Mouse (Mus musculus): Measurements from ENCODE around the gene Tmem208.
A peak's percentile ranks its signal among the peaks of the same experiment; 100 is the strongest.

Tmem208 gene

DNA sequence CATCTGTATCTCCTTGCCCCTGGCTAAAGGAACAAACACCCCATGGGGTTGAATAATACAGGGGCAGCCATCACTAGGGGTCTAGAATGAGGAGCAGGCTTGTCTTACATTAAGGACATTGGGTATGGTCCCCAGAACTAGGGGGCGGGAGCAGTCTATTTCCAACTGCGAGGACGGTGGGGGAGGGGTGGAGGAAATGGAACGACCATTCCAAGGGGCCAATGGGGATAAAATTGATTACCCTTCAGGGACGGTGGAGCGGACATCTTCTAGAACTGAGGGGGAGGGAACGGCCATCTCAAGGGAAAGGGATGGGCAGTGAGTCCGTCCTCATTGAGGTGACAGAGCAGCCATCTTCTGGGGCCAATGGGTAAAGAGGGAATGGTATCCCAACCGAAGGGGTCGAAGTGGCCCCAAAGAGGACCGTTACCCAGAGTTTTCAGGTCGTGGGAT, 487 bp upstream of the Tmem208 start:
- DNase-seq (ENCODE audit: low spot score in 2 of 2), result no peak

DNA sequence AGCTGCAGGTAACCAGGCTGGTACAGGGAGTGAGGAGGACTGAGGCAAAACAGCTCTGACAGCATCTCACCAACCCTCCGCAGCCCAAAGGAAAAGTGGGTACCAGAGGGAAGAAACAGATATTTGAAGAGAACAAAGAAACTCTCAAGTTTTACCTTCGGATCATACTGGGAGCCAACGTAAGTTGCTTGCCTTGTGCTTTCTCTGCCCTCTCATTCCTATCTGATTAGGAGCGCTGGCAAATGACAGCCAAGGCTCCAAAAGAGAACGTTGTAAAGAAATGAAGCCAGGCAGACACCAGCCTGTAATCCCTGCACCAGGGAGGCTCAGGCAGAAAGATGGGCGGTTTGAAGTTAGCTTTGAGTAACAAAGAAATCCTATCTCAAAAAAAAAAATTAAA, 814 bp downstream of the Tmem208 start:
- DNase-seq (ENCODE audit: low spot score in 2 of 2), result no peak

DNA sequence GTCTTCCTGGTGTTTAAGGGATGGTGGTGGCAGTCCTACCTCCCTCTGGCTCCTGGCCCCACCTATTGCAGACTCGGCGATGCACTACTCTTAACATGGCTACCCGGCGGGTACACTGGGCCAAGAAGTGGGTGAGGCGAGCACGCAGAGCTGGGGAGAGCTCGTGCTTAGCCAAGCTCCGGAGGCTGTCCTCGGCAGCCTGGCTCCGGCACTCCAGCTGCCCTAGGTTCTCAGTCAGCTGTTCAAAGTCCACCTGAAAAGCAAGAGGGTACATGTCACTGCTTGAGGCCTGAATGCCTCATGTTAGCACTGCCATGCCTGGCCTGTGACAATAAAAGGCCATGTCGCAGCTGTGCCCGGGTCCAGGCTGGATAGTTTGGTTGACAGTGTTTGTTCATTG, 4.2 kb downstream of the Tmem208 start:
- no peak for DNase-seq (ENCODE audit: low spot score in 2 of 2)

DNA sequence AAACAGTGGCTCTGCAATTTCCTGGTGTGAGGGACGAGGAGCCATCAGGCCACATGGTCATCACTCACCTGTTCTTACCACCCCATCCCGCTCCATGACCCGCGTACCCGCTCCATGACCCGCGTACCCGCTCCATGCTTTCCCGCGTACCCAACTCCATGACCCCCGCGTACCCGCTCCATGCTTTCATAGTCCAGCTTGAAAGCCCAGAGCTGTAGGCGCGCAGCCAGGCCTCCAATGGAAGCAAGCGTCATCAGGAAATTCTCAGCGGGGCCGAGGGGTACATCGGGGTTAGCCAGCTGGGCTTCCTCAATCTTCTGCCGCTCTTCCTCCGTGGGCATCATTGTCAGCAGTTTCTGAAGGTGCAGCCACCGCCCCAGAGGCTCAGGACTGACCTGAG, 5.3 kb downstream of the Tmem208 start:
- DNase-seq (ENCODE audit: low spot score in 2 of 2), result no peak

DNA sequence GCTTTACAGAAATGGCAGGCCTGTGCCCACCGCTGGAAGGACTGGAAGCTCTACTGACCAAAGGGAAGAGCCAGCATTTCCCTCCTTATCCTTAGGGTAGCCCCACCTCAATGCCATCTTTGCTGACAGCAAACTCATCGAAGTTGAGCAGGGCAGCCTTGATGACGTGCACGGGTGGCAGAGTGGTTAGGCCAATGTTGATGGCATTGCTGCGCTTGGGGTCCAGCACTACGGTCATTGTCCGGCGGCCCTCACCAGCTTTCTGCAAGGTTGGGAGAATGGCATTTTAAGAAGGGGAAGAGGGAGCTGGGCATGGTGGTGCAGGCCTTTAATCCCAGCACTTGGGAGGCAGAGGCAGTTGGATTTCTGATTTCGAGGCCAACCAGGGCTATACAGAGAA, 5.8 kb downstream of the Tmem208 start:
- no peak for DNase-seq (ENCODE audit: low spot score in 2 of 2)

DNA sequence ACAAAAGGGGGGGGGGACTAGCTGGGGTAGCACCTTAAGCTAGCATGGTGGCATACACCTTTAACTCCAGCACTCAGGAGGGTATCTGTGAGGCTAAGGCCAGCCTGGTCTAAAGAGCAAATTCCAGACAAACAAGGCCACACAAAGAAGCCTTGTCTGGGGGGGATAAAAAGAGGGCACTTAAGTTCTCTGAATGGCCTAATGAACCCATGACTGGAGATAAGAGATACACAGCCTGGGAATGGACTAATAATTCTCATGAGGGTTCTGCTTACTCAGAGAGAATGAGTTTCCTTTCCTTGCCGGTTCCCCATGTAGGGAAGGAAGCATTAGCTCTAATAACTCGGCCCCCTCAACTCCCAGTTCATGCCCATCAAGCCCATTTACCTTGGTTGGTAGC, 6.4 kb downstream of the Tmem208 start:
- no peak for DNase-seq (ENCODE audit: low spot score in 2 of 2)

DNA sequence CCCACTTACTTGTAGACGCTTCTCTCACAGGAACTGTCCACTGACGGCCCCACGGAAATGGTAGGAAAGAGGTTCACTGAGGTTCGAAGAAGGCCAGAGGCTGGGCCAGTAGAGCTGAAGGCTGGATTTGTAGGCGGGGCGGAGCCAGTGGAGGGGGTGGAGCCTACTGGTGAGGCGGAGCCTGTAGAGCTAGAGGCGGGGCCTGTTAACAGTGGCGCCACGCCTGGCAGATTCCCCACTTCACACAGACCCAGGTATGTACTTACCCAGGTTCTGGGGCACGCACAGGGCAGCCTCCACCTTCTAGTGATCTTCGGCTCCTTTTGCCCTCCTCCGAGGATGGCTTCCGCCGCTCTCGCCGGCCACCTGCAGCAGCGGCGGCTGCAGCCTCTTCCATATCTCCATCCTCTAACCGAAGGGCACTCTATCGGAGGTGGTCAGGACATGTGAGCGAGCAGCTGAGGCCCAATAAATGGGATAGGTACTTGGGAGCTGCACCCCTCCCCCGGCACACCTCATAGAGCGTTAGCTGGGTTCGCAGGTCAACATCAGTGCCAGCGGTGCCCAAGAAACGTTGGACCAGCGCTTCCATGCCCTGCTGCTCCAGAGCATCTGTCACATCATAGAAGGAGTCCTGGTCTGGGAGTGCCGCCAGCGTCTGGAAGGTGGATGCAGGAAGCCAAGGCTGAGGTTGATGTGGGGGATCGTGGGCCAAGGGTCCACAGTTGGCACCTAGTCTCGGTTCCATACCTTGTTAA, 10.4 kb downstream of the Tmem208 start:
- no peak for DNase-seq (ENCODE audit: low spot score in 2 of 2)

DNA sequence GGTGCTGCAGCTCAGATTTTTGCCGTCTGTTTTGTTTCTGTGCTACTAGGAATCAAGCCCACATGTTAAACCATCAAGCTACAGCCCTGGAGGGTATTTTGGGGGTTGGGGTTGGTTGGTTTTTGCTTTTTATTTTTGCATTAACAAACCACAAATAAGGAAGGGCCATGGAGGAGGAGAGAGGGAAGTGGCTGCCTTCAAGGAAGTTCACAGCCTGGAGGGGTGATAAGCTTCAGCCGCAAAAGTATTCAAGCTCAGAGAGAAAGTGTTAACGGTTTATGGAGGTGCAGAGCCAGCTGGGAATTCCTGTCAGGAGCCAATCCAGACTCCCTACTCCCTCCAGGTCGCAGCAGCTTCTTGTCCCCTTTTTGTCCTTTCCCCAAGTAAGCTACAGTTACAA, 12.8 kb downstream of the Tmem208 start:
- no peak for DNase-seq (ENCODE audit: low spot score in 2 of 2)

DNA sequence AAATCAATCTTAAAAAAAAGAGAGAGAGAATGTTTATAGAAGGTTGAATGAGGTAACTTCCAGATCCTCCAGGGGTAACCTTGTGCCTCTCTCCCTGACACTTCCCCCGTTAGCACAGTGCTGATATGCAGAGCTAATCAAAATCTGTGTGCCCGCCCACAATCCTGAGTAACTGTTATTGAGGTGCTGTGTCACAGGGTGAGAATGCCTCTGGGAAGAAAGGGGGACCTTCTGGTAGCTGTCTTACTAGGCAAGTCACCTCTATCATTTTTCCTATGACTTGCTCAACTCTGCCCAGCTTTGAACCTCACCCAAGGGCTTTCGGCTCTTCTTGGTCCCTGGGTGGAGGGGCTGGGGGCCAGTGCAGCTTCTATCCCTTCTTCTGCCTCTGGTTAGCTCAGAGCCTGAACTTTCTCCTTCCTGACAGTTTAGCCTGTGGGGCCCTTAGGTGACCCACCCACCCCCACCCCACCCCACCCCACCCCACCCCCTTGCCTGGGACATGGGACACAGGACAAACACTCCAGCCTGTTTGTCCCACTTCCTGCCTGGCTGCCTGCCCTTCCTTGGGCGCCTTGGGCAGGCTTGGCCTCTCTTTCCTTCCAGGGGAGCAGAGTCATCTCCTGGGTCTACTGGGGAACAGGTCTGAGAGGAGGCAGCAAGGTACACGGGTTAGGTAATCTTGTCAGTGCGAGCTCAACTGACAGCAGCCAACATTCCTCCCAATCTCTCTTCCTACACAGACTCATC, 13.9 kb downstream of the Tmem208 start:
- no peak for DNase-seq (ENCODE audit: low spot score in 2 of 2)

DNA sequence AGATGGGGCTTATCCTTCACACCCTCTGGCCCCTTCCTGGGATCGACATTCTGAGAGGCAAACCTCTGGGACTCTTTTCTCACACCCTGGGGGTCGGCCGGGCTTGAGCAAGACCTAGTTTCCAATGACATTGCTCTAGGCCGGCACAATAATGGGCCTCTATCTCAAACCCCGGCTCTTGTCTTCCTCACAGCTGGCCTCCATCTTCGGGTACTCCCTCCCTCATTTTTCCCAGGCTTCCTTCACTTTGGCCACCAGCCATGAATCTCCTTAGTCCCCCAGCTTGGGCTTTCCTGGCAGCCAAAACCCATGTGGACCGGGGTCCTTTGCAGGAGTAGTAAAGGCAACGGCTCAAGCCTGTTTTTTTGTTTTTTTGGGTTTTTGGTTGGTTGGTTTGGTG, 15.2 kb downstream of the Tmem208 start:
- DNase-seq (ENCODE audit: low spot score in 2 of 2), result no peak

DNA sequence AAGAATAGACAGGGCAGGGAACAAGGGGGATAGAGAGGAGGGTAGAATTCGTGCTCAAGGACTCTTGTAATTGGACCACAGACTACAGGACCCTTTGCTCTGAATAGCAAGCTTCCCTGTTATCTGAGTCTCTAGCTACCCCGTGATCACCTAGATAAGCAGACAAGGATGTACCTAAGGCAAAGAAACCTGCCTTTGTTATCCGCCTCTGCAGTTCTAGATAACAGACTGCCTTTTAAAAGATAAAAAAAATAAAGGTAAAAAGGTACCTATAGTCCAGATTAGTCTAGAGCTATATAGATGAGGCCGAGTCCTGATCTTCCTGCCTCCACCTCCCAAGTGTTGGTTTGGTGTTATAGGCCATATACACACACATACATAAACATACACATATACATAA, 16.6 kb downstream of the Tmem208 start:
- DNase-seq (ENCODE audit: low spot score in 2 of 2), result no peak

DNA sequence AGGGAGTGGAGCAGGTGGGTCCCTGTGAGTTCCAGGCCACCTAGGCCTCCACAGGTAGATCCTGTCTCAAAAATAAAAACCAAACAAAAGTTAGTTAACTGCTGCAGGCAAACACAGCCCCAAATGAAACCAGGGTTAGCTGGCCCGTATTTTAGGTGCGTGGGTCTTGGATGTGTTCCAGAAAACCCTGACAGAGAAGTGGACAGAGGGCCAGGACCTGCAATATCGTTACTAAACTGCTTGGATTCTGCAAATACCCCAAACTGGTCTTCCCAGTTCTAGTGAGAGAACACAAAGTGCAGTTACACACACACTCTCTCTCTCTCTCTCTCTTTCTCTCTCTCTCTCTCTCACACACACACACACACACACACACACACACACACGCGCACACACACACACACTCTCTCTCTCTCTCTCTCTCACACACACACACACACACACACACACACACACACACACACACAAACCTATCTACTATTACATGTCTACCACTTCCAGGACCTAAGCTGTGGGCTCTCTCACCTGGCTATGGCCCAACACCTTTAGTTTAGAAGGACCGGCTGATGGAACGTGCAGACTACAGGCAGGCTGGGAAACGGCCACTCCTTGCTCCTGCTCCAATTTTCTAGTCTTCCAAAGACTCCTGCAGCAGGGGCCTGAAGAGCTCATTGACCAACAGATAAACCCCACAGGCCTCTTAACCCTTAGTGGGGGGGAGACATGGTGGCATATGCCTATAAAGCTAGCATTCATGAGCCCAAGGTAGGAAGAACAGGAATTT, 17.8 kb downstream of the Tmem208 start:
- no peak for DNase-seq (ENCODE audit: low spot score in 2 of 2)

DNA sequence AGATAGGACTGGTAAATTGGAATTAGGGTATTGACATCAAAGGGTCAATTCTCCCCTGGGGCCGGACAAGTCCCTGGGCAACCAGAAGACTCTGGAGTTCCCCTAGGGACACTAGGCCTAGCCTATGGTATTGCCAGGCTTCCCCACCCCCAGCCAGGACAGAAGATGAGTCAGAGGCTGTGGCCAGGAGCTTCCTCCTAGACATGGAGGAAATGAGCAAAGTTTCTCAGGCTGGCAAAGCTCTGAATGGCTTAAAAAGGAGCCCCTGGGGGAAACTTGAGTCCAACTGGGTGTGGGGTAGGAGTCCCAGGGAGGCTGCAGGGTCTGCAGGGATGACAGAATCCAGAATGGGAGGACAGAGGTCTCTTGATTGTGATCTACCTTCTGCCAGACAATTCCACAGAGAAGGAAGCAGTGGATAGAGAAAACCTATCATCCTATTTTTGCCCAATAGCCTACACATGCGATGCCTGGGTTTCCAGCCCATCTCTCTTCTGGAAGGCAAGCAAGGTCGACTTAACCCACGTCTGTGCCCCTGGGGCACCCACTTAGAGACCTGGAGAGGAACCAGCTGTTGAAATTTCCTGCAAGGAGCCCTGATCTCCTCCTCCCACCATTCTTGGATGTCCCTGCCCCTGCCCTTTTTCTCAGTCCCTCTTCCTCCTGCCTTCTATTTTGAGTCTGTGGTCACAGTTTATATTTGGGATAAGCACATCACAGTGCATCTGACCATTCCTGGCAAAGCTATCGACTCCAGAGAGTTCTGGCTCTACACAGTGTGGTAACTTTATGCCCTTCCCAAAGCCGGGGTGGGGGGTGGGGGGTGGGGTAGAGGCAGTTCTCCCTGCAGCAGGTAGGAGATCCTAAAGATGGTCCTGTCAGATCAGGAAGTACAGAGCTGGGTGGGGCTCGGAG, 19.2 kb downstream of the Tmem208 start:
- DNase-seq (ENCODE audit: low spot score in 2 of 2), result no peak

DNA sequence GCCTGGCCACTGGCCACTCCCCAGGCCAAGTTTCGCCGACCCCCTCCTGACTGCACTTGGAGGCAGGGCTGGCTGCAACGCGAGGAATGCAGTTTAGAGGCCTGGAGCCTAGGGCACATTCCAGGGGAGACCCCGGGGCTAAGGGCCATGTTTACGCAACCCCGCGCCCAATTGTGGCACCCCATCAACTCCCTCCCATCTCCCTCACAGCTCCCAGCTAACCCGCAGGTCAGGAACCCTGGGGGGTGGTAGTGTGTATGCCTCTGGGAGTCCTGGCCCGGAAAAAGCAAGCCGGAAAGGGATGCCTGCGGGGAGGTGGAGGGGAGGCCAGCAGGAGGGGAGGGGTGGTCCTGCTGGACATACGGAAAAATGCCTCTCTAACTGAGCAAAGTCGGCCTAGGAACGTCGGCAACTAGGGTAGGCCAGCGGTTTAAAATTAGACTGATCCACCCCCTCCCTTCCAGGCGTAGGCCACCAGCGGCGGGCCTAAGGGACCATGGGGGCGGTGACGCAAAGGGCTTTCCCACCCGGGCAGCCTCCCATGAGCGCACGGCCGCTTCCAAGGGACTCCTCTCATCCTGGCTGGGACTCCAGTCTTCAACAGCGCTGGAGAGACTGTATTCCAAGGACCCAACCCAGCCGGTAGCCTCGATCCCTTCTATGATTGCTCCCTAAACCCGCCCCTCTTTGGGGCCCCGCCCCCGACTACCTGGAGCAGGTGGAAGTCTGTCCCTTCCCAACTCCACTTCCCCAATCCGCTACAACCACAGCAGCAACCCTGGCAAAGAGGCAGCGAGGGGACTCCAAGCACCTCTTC, 20.7 kb downstream of the Tmem208 start:
- no peak for DNase-seq (ENCODE audit: low spot score in 2 of 2)

DNA sequence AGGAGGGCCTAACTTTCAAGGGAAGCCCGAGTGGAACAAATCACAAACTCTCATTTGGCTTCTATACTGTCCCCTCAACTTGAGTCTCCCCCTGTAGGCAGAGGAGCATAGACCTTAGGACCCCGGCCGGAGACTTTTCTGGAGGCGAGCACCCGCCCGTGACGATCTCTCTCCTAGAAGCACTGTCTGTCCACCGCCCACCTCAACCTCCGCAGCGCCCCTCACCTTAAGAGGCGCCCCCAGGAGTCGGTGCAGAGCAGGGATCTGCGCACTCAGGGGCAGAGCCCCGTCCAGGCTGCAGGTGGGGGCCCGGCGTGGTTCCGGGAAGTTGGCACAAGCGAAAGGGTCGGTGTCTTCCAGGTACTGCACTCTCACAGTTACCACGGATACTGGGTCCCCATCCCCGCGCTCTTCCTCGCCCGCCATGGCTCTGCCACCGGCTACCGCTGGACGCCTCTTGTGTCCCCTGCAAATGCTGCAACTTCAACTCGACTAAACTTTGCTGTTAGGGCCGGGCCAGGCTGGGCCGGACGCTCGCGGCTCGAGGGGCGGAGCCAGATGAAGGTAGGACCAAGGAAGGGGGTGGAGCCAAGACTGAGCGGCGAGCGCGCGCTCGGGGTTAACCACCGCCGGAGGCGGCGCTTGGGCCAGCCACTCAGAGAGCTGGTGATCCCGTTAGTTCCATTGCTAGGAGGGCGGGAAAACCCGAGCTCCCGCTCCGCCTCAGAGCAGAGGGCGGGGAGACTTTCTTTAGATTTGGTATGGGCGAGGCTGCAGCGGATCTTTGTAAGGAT, 21.5 kb downstream of the Tmem208 start, which contains the start of gene Fhod1:
Fhod1 (minus strand) TSS at position 526 of the 794 bp plus-strand sequence.
- peak; percentile 63 to 87 for DNase-seq (ENCODE audit: low spot score in 2 of 2)

DNA sequence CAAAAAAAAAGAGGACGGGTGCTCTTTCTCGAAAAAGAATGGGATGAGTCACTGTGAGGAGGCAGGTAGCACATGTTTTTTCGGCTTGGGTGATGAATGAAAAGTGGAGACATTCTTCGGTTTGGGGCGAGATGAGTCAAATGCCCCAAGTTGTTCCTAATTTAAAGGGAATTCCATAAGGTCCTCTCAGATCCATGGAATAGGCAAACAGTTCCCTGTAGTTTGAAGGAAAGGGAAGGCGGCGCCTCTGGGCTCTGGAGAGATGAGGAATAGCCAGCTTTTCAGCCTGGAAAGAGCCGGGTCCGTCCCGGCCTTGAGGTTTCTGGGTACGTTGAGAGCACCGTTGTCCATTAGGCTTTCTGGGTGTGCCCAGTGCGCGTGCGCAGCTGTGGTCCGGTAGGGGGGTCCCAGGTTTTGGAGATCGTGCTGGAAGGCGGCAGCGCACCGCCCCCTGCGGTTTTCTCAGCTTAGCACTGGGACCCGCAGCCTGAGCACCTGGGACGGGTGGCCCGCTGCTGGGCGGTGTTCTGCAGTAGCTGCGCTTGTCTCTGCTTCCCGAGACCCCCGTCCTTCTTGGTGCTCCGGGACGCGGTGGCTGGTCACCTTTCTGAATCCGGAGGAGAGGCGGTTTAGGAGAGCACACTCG, 22.4 kb downstream of the Tmem208 start, which contains the start of gene Slc9a5:
Slc9a5 (plus strand) TSS at position 394 of the 646 bp plus-strand sequence.
- peak; percentile 40 to 69 for DNase-seq (ENCODE audit: low spot score in 2 of 2)

DNA sequence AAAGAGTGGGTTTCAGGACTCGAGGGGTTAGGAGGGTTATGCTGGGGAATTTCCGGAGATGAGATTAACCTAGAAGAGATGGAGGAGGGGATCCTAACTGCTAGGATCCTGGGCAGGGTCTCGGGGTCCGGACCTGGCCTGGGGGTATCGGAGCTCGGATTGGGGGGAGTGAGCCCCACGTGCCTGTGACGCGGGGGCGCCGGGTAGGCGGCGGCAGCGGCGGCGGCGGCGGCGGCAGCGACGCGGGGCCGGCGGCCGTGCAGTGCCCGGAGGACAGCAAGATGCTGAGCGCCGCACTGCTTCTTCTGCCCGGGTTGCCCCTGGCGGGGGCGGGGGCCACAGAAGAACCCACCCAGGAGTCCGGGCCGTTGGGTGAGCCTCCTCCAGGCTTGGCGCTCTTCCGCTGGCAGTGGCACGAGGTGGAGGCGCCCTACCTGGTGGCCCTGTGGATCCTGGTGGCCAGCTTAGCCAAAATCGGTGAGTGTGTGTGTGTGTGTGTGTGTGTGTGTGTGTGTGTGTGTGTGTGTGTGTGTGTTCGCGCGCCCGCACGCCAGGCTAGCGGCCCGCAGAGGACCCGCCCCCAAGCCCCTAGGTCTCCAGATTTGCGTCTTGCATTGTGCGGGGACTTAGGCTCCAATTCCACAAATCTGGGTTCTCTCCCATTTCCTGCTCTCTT, 23.1 kb downstream of the Tmem208 start:
- DNase-seq (ENCODE audit: low spot score in 2 of 2), result peak in 1 of 2 experiments; percentile 60

DNA sequence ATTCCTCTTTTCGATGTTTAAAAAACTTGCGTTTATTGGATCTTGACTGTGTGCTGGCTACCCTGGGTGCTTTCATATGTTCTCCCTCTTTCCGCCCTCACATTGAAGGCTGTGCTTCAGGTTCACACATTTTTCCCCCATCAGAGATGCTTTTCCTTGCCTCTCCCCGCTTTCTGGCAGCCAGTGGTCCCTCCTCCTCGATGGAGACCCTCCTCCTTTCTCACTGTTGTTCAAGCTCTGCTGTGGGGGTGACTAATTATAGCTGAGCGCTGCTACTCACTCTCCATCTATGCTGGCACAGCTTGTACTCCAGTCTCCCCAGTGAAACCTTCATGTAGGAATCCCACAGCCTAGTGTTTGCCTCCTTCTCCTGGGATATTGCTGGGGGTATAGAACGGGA, 24.0 kb downstream of the Tmem208 start:
- DNase-seq (ENCODE audit: low spot score in 2 of 2), result no peak
